Mouse (Mus musculus): ENCODE measurements around the gene Mrpl22. TPM values are rescaled to one million over a fixed set of nuclear protein-coding genes. Genes with fewer than 3 reads are reported as not detected.
A peak's percentile ranks its signal among the peaks of the same experiment; 100 is the strongest.

The Mrpl22 gene
- polyA plus RNA-seq (2014; fragmentation: Nextera tagmentation; extraction: Ambion mirVana) = 178 and 190 TPM in 2 replicates

DNA sequence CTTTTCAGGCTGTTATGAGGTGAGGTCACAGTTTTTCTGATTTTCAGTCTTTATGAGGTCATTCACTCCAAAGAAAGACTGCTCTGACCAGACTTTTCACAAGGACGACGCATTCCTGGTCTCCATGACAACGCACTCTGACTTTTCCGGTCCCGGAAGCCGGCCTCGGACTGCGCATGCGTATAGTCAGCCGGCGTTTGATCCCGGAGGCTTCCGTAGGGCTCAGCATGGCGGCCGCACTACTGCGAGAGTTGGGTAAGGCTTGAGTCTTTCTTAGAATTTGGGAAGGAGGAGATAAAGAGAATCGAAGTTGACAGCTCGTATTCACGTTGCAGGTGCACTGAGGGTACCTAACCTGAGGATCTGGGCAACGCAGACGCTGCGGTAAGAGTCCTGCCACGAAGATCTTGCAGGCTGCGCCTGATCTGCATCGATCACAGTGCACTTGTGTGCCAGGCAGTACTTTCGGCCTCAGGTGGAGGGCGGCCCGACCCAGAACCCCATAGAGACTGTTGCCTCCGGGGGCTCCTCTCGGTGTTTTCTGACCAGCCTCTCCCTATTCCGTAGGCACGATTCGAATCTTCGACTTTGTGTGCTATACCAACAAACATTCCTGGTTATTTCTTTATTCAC lies at the start of gene Mrpl22:
Gene Mrpl22, plus strand, starts transcription at position 203 of the 633 bp plus-strand sequence.
- peaks cover 10% of the 10 kb centered on the region; the same call in 1 of the 2 replicates for H3K4me1 ChIP-seq (replicated peaks; ENCODE audit: control insufficient read depth, insufficient read depth, low read length)
- H3K9me3 ChIP-seq (ENCODE audit: control insufficient read depth, low read length) = no peaks in the 10 kb centered on the region
- peak within 1 kb of the TSS; percentile 70 for H3K27ac ChIP-seq (ENCODE audit: low read depth, low read length)
- H3K9ac ChIP-seq (ENCODE audit: low read depth, low read length) = peak within 1 kb of the TSS; percentile 83
- ATAC-seq (replicated peaks; ENCODE audit: low FRiP score) (peak; percentile 76), DNase-seq (ENCODE audit: low spot score) (peak; percentile 95)
- H3K4me2 ChIP-seq = peak within 1 kb of the TSS; percentile 72
- peak within 1 kb of the TSS; percentile 75 for H3K4me3 ChIP-seq (ENCODE audit: low read depth, low read length)
- peaks cover 25% of the 10 kb centered on the region for H3K36me3 ChIP-seq (ENCODE audit: control insufficient read depth, insufficient read depth, low read length)
- H3K27me3 ChIP-seq (replicated peaks; ENCODE audit: control insufficient read depth, insufficient read depth, low read length) = no peaks in the 10 kb centered on the region
- under 1% methylated on average over 34 of the region's 34 CpGs for WGBS

DNA sequence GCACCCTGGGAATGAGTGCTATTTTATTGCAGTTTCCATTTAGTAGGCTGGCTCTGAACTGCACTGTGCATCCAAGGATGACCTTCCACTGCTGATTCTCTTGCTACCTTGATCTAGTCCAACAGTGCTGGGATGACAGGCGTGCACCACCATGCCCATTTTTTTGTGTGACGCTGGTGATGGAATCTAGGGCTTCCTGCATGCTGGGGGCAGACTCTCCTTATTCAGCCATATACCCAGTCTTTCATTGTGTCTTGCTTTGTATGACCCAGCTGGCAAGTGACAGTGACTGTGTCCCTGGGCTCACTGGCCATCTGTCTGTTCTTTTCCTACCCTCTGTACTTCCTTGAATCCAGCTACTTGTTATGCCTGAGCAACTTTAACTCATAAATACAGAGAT lies 47.8 kb upstream of the Mrpl22 start:
- no peak for ATAC-seq (replicated peaks; ENCODE audit: low FRiP score)
- 89% methylated on average over 2 of the region's 2 CpGs for WGBS
- Histone ChIP-seq H3K4me2 (no peak overlapping the region), H3K4me3 (ENCODE audit: low read depth, low read length) (no peak overlapping the region), H3K4me1 (replicated peaks; ENCODE audit: control insufficient read depth, insufficient read depth, low read length) (no peaks in the 10 kb centered on the region; the same call in none of the 2 replicates), H3K27me3 (replicated peaks; ENCODE audit: control insufficient read depth, insufficient read depth, low read length) (no peaks in the 10 kb centered on the region), H3K9me3 (ENCODE audit: control insufficient read depth, low read length) (no peaks in the 10 kb centered on the region), H3K36me3 (ENCODE audit: control insufficient read depth, insufficient read depth, low read length) (peaks cover 44% of the 10 kb centered on the region), H3K9ac (ENCODE audit: low read depth, low read length) (no peak overlapping the region), H3K27ac (ENCODE audit: low read depth, low read length) (no peak overlapping the region)
- DNase-seq (ENCODE audit: low spot score) = no peak

DNA sequence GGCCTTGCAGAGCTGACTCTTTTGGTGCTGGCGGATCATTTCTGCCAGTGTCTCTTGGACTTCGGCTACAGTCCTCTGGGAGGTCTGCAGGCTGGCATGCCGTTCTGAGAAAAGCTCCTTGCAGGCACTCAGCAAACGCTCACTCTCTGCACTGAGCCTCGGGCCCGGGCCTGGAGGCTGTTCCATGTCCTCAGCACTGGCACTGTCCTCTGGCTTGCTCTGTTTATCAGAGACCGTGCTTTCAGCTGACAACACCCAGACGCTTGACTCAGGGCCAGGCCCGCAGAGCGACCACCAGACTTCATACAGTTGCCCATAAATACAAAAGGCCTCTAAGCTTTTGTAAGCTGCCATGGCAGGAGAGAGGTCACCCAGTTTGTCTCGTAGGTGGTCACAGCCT lies 46.4 kb upstream of the Mrpl22 start:
- H3K27ac ChIP-seq (ENCODE audit: low read depth, low read length) = no peak overlapping the region
- H3K9ac ChIP-seq (ENCODE audit: low read depth, low read length) = no peak overlapping the region
- no peaks in the 10 kb centered on the region for H3K9me3 ChIP-seq (ENCODE audit: control insufficient read depth, low read length)
- no peak for ATAC-seq (replicated peaks; ENCODE audit: low FRiP score)
- H3K4me3 ChIP-seq (ENCODE audit: low read depth, low read length) = no peak overlapping the region
- no peaks in the 10 kb centered on the region for H3K27me3 ChIP-seq (replicated peaks; ENCODE audit: control insufficient read depth, insufficient read depth, low read length)
- no peak for DNase-seq (ENCODE audit: low spot score)
- peaks cover 43% of the 10 kb centered on the region for H3K36me3 ChIP-seq (ENCODE audit: control insufficient read depth, insufficient read depth, low read length)
- 85% methylated on average over 11 of the region's 11 CpGs for WGBS
- no peaks in the 10 kb centered on the region; the same call in none of the 2 replicates for H3K4me1 ChIP-seq (replicated peaks; ENCODE audit: control insufficient read depth, insufficient read depth, low read length)
- H3K4me2 ChIP-seq = no peak overlapping the region

DNA sequence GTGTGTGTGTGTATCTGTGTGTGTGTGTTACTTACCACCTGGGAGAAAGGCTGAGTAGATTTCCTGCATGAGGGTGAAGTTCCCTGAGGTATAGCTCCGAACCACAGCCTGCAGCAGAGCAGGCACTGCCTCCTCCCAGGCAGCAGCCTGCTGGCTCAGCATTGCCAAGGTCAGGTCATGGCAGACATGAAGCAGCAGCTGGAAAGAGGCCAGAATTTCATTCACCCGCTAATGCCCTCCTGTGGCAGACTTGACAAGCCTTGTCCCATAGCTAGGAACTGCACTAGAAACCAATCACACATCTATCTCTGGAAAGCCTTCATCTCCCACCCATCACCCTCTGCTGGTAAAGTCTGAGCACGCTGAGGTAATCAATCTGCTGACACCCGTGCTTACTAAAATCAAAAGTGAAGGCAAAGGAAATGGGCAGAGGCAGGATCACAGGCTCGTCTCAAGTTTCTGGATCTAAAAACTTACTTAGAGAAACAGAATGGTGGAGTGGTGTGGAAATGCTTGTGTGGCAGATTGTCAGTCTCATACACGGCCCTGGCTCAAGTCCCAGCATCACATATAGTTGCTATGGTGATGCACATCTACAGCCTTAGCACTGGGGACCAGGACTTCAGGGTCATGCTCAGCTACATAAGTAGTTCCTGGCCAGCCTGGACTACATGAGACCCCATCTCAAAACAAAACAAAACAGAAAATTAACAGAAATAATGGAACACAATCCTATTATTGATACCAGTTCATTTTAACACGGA lies 44.9 kb upstream of the Mrpl22 start:
- peaks cover 38% of the 10 kb centered on the region for H3K36me3 ChIP-seq (ENCODE audit: control insufficient read depth, insufficient read depth, low read length)
- H3K9ac ChIP-seq (ENCODE audit: low read depth, low read length) = no peak overlapping the region
- ATAC-seq (replicated peaks; ENCODE audit: low FRiP score) (no peak), DNase-seq (ENCODE audit: low spot score) (no peak)
- H3K27ac ChIP-seq (ENCODE audit: low read depth, low read length) = no peak overlapping the region
- 78% methylated on average over 7 of the region's 7 CpGs for WGBS
- no peaks in the 10 kb centered on the region for H3K27me3 ChIP-seq (replicated peaks; ENCODE audit: control insufficient read depth, insufficient read depth, low read length)
- H3K4me3 ChIP-seq (ENCODE audit: low read depth, low read length) = no peak overlapping the region
- H3K9me3 ChIP-seq (ENCODE audit: control insufficient read depth, low read length) = no peaks in the 10 kb centered on the region
- H3K4me2 ChIP-seq = no peak overlapping the region
- H3K4me1 ChIP-seq (replicated peaks; ENCODE audit: control insufficient read depth, insufficient read depth, low read length) = no peaks in the 10 kb centered on the region; the same call in none of the 2 replicates

DNA sequence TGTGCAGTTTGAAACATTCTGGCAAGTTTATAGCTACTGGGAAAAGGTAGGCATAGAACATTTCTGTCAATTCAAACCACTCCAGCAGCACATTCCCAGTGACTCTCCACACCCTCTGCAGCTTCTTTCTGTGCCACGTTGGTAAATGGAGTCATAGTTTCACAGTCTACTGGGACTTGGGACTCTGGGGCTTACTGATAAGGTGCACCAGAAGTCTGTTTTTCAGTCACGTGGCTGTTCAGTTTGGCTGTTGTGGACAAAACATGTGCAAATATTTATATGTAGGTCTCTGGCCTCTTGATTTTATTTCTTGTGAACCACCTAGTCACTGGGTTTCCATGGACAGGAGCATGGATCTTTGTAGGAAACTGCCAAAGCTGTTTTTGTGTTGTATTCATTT lies 43.9 kb upstream of the Mrpl22 start:
- ATAC-seq (replicated peaks; ENCODE audit: low FRiP score) = peak; percentile 92
- Histone ChIP-seq H3K27me3 (replicated peaks; ENCODE audit: control insufficient read depth, insufficient read depth, low read length) (no peaks in the 10 kb centered on the region), H3K9ac (ENCODE audit: low read depth, low read length) (no peak overlapping the region), H3K4me3 (ENCODE audit: low read depth, low read length) (no peak overlapping the region), H3K36me3 (ENCODE audit: control insufficient read depth, insufficient read depth, low read length) (peaks cover 42% of the 10 kb centered on the region), H3K4me2 (no peak overlapping the region), H3K9me3 (ENCODE audit: control insufficient read depth, low read length) (no peaks in the 10 kb centered on the region), H3K4me1 (replicated peaks; ENCODE audit: control insufficient read depth, insufficient read depth, low read length) (no peaks in the 10 kb centered on the region; the same call in none of the 2 replicates), H3K27ac (ENCODE audit: low read depth, low read length) (peak overlapping the region; percentile 10)
- WGBS = 45% methylated on average over 2 of the region's 2 CpGs
- no peak for DNase-seq (ENCODE audit: low spot score)

DNA sequence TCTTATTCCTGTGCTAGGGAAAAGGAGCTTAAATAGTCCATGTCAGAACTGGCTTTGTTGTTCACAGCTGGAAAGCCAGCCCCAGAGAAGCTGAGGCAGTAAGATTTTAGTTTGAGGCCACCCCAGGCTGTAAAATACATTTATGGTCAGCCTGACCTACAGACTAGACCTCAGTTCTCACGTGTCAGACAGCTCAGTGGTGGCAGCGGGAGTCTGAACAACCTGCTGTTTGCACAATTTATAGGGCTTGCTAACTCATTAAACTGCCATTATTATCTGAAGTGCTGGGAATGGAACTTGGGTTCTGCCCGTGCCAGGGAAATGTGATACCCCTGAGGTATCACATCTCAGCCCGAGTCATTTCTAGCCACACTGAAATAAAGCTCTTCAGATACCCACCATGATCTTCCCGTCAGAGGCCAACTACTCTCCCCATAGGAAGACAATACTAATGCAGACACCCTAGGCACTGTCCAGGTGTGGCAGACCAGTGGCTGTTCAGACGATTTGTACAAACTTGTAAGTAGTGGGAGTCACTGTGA lies 42.1 kb upstream of the Mrpl22 start:
- 87% methylated on average over 6 of the region's 6 CpGs for WGBS
- Histone ChIP-seq H3K36me3 (ENCODE audit: control insufficient read depth, insufficient read depth, low read length) (peaks cover 45% of the 10 kb centered on the region), H3K27ac (ENCODE audit: low read depth, low read length) (no peak overlapping the region), H3K4me1 (replicated peaks; ENCODE audit: control insufficient read depth, insufficient read depth, low read length) (no peaks in the 10 kb centered on the region; the same call in none of the 2 replicates), H3K9ac (ENCODE audit: low read depth, low read length) (no peak overlapping the region), H3K4me3 (ENCODE audit: low read depth, low read length) (no peak overlapping the region), H3K4me2 (no peak overlapping the region), H3K9me3 (ENCODE audit: control insufficient read depth, low read length) (no peaks in the 10 kb centered on the region), H3K27me3 (replicated peaks; ENCODE audit: control insufficient read depth, insufficient read depth, low read length) (no peaks in the 10 kb centered on the region)
- DNase-seq (ENCODE audit: low spot score) = no peak
- ATAC-seq (replicated peaks; ENCODE audit: low FRiP score) = no peak

DNA sequence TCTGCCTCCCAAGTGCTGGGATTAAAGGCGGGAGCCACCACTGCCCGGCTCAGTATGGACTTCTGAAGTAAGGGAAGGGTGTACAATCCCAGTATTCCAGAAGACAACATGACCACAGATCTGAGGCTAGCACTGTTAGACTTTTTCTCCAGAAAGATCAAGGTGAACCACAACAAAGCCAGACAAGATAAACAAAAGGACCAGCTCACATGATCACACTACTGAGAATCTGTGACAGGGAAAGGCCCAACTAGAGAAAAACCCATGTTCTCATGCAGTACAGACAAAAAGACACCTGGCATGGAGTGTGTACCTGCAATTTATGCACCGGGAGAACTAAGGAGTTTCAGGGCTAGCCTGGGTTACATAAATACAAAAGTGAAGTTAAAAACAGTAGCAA lies 39.4 kb upstream of the Mrpl22 start:
- Histone ChIP-seq H3K9ac (ENCODE audit: low read depth, low read length) (no peak overlapping the region), H3K4me1 (replicated peaks; ENCODE audit: control insufficient read depth, insufficient read depth, low read length) (no peaks in the 10 kb centered on the region; the same call in 1 of the 2 replicates), H3K4me2 (no peak overlapping the region), H3K9me3 (ENCODE audit: control insufficient read depth, low read length) (no peaks in the 10 kb centered on the region), H3K4me3 (ENCODE audit: low read depth, low read length) (no peak overlapping the region), H3K36me3 (ENCODE audit: control insufficient read depth, insufficient read depth, low read length) (peaks cover 47% of the 10 kb centered on the region), H3K27me3 (replicated peaks; ENCODE audit: control insufficient read depth, insufficient read depth, low read length) (no peaks in the 10 kb centered on the region), H3K27ac (ENCODE audit: low read depth, low read length) (no peak overlapping the region)
- WGBS = 94% methylated on average over 3 of the region's 3 CpGs
- ATAC-seq (replicated peaks; ENCODE audit: low FRiP score) (no peak), DNase-seq (ENCODE audit: low spot score) (no peak)

DNA sequence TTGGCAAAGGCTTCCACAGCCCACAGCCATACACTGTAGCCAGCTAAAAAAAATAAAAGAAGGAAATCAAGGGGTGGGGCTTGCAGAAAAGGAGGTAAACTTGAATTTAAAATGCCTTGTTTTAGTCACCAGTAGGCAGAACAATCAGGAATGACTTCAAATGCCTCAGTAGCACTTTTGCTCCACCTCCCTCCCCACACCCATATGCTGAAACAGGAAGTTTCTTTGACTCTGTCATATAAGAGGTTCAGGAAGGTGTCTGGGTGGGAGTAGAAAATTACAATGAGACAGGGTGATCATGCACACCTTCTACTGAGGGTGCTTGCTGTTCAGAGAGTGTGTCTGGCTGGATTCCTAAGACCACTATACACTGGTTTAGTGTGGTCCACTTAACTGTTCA lies 36.6 kb upstream of the Mrpl22 start:
- H3K27ac ChIP-seq (ENCODE audit: low read depth, low read length) = no peak overlapping the region
- H3K4me3 ChIP-seq (ENCODE audit: low read depth, low read length) = no peak overlapping the region
- peaks cover 50% of the 10 kb centered on the region for H3K36me3 ChIP-seq (ENCODE audit: control insufficient read depth, insufficient read depth, low read length)
- ATAC-seq (replicated peaks; ENCODE audit: low FRiP score) (no peak), DNase-seq (ENCODE audit: low spot score) (no peak)
- no peaks in the 10 kb centered on the region for H3K4me1 ChIP-seq (replicated peaks; ENCODE audit: control insufficient read depth, insufficient read depth, low read length)
- H3K9ac ChIP-seq (ENCODE audit: low read depth, low read length) = no peak overlapping the region
- H3K27me3 ChIP-seq (replicated peaks; ENCODE audit: control insufficient read depth, insufficient read depth, low read length) = no peaks in the 10 kb centered on the region
- H3K4me2 ChIP-seq = no peak overlapping the region
- H3K9me3 ChIP-seq (ENCODE audit: control insufficient read depth, low read length) = no peaks in the 10 kb centered on the region

Data from liver, embryonic 11.5 days (tissue).